Mouse (Mus musculus) lung, postnatal 0 days (tissue): ENCODE results near the gene Rbm34.

Experiments used
- CTCF ChIP-seq: IDR thresholded peaks from 2 replicates; pipeline ENCODE4 v1.5.1; 2016; ENCODE audit warnings: antibody characterized with exemption, mild to moderate bottlenecking
- EP300 ChIP-seq: IDR thresholded peaks from 2 replicates; pipeline ENCODE4 v1.6.1; 2016; ENCODE audit warnings: antibody characterized with exemption, mild to moderate bottlenecking, control low read depth

GRCm38 (mm10) chr8:126978028-126978427, 7.2 kb upstream of the Rbm34 start:
- no peak for TF ChIP-seq CTCF
- no peak for TF ChIP-seq EP300
